Mouse (Mus musculus): ENCODE data around the gene Prrx2. TPM values are rescaled to one million over a fixed set of nuclear protein-coding genes. Genes with fewer than 3 reads are reported as not detected.

Prrx2 gene
- polyA plus RNA-seq, 1 experiment from 2014 or later: 2.3 TPM

DNA sequence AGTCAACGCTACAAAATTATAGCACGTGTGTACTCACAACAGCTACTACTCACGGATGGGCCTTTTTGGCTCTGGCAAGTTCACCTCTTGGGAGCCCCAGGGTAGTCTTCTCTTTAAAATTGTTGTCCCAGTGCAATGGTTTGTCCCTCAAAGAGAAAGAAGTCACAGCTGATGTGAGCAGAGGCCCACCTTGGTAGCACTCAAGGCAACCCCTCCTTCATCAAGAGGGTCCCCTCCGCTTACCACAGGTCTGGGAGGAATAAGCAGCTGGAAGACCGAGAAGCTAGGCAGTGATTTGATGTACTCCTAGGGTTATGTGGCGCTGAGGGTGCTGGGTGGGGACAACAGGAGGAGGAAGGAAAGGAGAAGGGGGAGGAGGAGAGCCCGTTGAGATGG, 34.1 kb upstream of the Prrx2 start:
- WGBS: 32% methylated on average over 7 of the region's 7 CpGs

DNA sequence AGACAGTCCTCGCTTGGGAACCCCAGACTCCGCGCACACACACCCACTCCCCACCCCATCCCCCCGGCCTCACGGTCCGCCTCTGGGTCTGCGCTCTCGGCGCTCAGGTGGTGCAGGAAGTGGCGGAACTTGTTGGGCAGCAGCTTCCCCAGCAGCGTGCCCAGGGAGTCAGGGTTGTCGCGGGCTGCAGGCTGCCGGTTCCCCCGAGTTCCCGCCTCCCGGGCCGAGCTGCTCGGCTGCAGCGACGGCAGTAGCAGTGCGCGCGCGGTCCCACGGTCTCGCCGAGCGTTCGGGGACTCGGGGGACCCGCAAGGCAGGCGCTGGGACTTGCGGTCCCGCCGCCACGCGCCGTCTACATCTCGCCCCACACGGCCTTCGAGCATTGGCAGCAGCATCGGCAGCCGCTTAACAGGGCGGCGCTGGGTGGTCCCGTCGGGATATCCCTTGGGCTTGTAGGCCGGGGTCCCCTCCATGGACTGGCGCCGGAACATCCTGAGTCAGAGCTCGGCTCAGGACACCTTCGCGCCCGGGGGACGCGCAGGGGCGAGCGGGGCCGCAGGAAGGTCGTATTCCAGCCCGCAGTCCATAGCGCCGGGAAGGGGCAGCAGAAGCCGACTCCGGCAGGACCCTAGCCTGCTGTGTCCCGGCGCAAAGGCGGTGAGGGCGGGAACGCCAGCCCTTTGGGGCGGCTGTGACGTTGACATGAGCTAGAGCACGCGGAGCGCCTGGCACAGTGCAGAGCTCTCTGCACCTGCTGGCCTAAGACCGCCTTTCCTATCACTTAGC, 33.5 kb upstream of the Prrx2 start:
- Histone ChIP-seq H3K27ac (ENCODE audit: low read depth, low read length) (no peak overlapping the region), H3K4me1 (ENCODE audit: control insufficient read depth, insufficient read depth, low read depth, low read length) (peaks cover 20% of the 10 kb centered on the region), H3K4me3 (ENCODE audit: low read length) (peak overlapping the region; percentile 41), H3K27me3 (replicated peaks; ENCODE audit: control insufficient read depth, insufficient read depth, low read length) (no peaks in the 10 kb centered on the region; the same call in 1 of the 2 replicates), H3K9ac (ENCODE audit: low read depth, low read length) (peak overlapping the region; percentile 58), H3K36me3 (ENCODE audit: control insufficient read depth, insufficient read depth, low read length) (no peaks in the 10 kb centered on the region), H3K9me3 (ENCODE audit: control insufficient read depth, low read length) (no peaks in the 10 kb centered on the region), H3K4me2 (ENCODE audit: low read length) (peak overlapping the region; percentile 66)
- 0 out of 2 replicates have a peak, but pooled peaks have one; percentile 53 for ATAC-seq
- under 1% methylated on average over 70 of the region's 77 CpGs for WGBS

More for the DNA sequence above, 34.1 kb upstream of the Prrx2 start:
- Histone ChIP-seq H3K27me3 (replicated peaks; ENCODE audit: control insufficient read depth, insufficient read depth, low read length) (no peaks in the 10 kb centered on the region; the same call in 1 of the 2 replicates), H3K4me1 (ENCODE audit: control insufficient read depth, insufficient read depth, low read depth, low read length) (peaks cover 26% of the 10 kb centered on the region), H3K9me3 (ENCODE audit: control insufficient read depth, low read length) (no peaks in the 10 kb centered on the region), H3K36me3 (ENCODE audit: control insufficient read depth, insufficient read depth, low read length) (no peaks in the 10 kb centered on the region), H3K4me2 (ENCODE audit: low read length) (peak overlapping the region; percentile 66), H3K4me3 (ENCODE audit: low read length) (peak overlapping the region; percentile 41; the same call in 1 of the 2 replicates), H3K9ac (ENCODE audit: low read depth, low read length) (no peak overlapping the region), H3K27ac (ENCODE audit: low read depth, low read length) (no peak overlapping the region)
- ATAC-seq: no peak

DNA sequence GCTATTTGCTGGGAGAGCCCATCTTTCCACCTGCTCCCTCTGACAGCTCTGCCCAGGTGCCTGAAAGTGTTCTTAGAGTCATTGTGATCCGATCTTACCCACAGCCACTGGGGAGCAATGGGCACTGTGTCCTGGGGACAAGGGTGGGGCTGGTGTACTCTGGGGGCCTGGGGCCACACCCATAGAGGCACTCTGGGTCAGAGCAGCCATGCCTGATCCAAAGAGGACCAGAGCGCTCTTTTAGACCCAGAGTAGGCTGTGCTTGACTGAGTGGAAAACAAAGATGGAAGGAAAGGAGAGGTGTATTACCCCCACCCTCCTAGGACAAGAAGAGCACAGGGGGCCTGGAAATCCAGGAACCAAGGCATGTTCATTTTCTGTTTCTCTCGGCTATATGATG, 31.2 kb upstream of the Prrx2 start, which contains the start of gene 1700001O22Rik:
Gene 1700001O22Rik (minus strand): TSS at position 58 of the 400 bp plus-strand sequence.
- 93% methylated on average over 3 of the region's 3 CpGs for WGBS
- H3K36me3 ChIP-seq (ENCODE audit: control insufficient read depth, insufficient read depth, low read length): no peaks in the 10 kb centered on the region
- H3K27ac ChIP-seq (ENCODE audit: low read depth, low read length): no peak within 1 kb of the TSS
- no peak within 1 kb of the TSS for H3K4me2 ChIP-seq (ENCODE audit: low read length)
- H3K27me3 ChIP-seq (replicated peaks; ENCODE audit: control insufficient read depth, insufficient read depth, low read length): no peaks in the 10 kb centered on the region; the same call in 1 of the 2 replicates
- no peak within 1 kb of the TSS for H3K9ac ChIP-seq (ENCODE audit: low read depth, low read length)
- ATAC-seq: no peak
- H3K9me3 ChIP-seq (ENCODE audit: control insufficient read depth, low read length): no peaks in the 10 kb centered on the region
- peaks cover 14% of the 10 kb centered on the region for H3K4me1 ChIP-seq (ENCODE audit: control insufficient read depth, insufficient read depth, low read depth, low read length)
- no peak within 1 kb of the TSS for H3K4me3 ChIP-seq (ENCODE audit: low read length)

DNA sequence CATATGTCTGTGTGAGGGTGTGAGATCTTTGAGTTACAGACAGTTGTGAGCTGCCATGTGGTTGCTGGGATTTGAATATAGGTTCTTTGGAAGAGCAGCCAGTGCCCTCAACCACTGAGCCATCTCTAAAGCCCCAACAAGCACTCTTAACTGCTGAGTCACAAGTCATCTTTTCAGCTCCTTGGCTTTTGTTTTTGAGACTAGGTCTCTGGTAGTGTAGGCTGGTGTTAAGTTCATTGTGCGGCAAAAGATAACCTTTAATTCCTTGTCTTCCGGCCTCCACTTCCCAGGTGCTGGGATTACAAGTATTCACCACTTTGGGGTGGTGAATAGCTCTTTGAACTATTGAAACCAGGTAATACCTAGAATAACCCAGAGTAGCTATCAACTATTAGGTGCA, 28.8 kb upstream of the Prrx2 start:
- Histone ChIP-seq H3K9ac (ENCODE audit: low read depth, low read length) (no peak overlapping the region), H3K27me3 (replicated peaks; ENCODE audit: control insufficient read depth, insufficient read depth, low read length) (no peaks in the 10 kb centered on the region; the same call in 1 of the 2 replicates), H3K27ac (ENCODE audit: low read depth, low read length) (no peak overlapping the region), H3K4me1 (ENCODE audit: control insufficient read depth, insufficient read depth, low read depth, low read length) (peaks cover 29% of the 10 kb centered on the region), H3K4me3 (ENCODE audit: low read length) (no peak overlapping the region), H3K36me3 (ENCODE audit: control insufficient read depth, insufficient read depth, low read length) (no peaks in the 10 kb centered on the region), H3K4me2 (ENCODE audit: low read length) (no peak overlapping the region), H3K9me3 (ENCODE audit: control insufficient read depth, low read length) (no peaks in the 10 kb centered on the region)
- WGBS: 93% methylated on average over 2 of the region's 2 CpGs
- no peak for ATAC-seq

DNA sequence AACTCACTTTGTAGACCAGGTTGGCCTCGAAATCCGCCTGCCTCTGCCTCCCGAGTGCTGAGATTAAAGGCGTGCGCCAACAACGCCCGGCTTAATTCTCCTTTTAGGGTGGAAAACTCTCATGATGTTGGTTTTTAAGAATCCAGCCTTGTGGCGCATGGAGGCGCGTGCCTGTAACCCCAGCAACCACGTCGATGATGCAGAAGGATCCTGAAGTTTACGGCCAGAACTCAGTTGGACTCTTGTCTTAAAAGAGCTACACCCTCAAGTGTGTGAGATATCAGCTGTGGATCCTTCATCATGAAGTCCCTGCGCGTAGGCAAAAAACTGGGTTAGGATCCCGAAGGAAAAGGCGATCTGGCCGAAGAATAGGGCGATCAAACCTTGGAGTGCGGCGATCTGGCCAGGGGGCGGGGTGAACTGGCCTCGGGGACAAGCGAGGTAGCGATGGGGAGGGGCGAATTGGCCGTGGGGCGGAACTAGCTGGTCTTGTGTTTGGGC, 27.6 kb upstream of the Prrx2 start:
- 7% methylated on average over 28 of the region's 28 CpGs for WGBS
- peak overlapping the region; percentile 95 for H3K4me2 ChIP-seq (ENCODE audit: low read length)
- peak overlapping the region; percentile 84 for H3K4me3 ChIP-seq (ENCODE audit: low read length)
- H3K27ac ChIP-seq (ENCODE audit: low read depth, low read length): peak overlapping the region; percentile 80
- H3K27me3 ChIP-seq (replicated peaks; ENCODE audit: control insufficient read depth, insufficient read depth, low read length): no peaks in the 10 kb centered on the region
- peak overlapping the region; percentile 86 for H3K9ac ChIP-seq (ENCODE audit: low read depth, low read length)
- peaks cover 22% of the 10 kb centered on the region for H3K4me1 ChIP-seq (ENCODE audit: control insufficient read depth, insufficient read depth, low read depth, low read length)
- no peaks in the 10 kb centered on the region for H3K9me3 ChIP-seq (ENCODE audit: control insufficient read depth, low read length)
- ATAC-seq: peak; percentile 23
- no peaks in the 10 kb centered on the region for H3K36me3 ChIP-seq (ENCODE audit: control insufficient read depth, insufficient read depth, low read length)

DNA sequence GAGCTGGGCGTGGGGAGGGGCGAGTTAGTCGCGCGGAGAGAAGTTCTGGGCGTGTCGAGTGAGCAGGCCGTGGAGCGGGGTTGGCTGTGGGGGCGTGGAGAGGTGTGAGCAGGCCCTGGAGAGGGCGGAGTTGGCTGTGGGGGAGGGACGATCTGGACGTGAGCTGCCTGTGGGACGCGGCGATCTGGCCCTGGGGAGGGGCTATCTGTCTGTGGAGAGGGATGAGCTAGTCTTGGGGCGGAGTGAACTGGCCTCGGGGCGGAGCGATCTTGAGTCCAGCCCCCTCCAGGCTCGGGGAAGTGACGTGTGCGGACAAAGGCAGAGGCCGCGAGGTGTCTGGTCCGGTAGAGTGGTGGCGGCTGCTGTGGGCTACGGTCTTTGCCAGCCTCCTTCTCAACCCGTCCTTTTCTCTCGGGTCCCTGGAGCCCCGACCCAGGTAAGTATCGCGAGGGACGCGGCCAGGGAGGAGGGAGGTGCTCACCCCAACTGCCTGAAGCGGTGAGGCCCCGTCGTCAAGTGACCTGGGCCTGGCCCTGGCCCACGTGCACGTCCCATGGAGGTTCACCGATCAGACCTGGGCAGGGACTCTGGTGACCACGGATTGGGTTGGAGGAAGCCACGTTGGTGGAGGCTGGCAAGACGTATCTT, 27.0 kb upstream of the Prrx2 start, which contains the start of gene Ntmt1:
Gene Ntmt1 (plus strand): TSS at position 179 of the 648 bp plus-strand sequence.
- WGBS: 0% methylated on average over 44 of the region's 44 CpGs
- no peaks in the 10 kb centered on the region for H3K36me3 ChIP-seq (ENCODE audit: control insufficient read depth, insufficient read depth, low read length)
- ATAC-seq: peak; percentile 98
- H3K9me3 ChIP-seq (ENCODE audit: control insufficient read depth, low read length): no peaks in the 10 kb centered on the region
- H3K27me3 ChIP-seq (replicated peaks; ENCODE audit: control insufficient read depth, insufficient read depth, low read length): no peaks in the 10 kb centered on the region
- peak within 1 kb of the TSS; percentile 95 for H3K4me2 ChIP-seq (ENCODE audit: low read length)
- H3K27ac ChIP-seq (ENCODE audit: low read depth, low read length): peak within 1 kb of the TSS; percentile 80
- peak within 1 kb of the TSS; percentile 86 for H3K9ac ChIP-seq (ENCODE audit: low read depth, low read length)
- peaks cover 22% of the 10 kb centered on the region for H3K4me1 ChIP-seq (ENCODE audit: control insufficient read depth, insufficient read depth, low read depth, low read length)
- H3K4me3 ChIP-seq (ENCODE audit: low read length): peak within 1 kb of the TSS; percentile 84

DNA sequence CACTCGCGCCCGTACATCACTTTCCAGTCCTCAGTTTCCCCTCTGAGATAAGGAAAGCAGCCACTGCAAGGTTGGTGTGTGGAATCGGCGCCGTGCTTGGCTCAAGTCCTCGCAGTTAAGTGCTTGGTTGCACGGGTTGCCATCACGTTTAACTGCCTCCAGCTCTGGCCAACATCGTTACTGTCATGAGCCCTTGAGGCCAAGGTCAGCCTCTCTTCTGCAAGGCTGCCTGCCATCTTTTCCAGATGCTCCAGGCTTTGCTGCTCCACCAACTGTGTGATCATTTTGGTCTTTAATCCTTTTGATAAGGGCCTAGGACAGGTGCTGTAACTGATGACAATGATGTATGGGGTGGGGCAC, 26.5 kb upstream of the Prrx2 start:
- peak overlapping the region; percentile 84 for H3K4me3 ChIP-seq (ENCODE audit: low read length)
- 3% methylated on average over 10 of the region's 10 CpGs for WGBS
- peak overlapping the region; percentile 86 for H3K9ac ChIP-seq (ENCODE audit: low read depth, low read length)
- ATAC-seq: no peak
- H3K4me2 ChIP-seq (ENCODE audit: low read length): peak overlapping the region; percentile 95
- H3K9me3 ChIP-seq (ENCODE audit: control insufficient read depth, low read length): no peaks in the 10 kb centered on the region
- peak overlapping the region; percentile 80 for H3K27ac ChIP-seq (ENCODE audit: low read depth, low read length)
- H3K36me3 ChIP-seq (ENCODE audit: control insufficient read depth, insufficient read depth, low read length): peaks cover 1% of the 10 kb centered on the region
- no peaks in the 10 kb centered on the region for H3K27me3 ChIP-seq (replicated peaks; ENCODE audit: control insufficient read depth, insufficient read depth, low read length)
- H3K4me1 ChIP-seq (ENCODE audit: control insufficient read depth, insufficient read depth, low read depth, low read length): peaks cover 22% of the 10 kb centered on the region

DNA sequence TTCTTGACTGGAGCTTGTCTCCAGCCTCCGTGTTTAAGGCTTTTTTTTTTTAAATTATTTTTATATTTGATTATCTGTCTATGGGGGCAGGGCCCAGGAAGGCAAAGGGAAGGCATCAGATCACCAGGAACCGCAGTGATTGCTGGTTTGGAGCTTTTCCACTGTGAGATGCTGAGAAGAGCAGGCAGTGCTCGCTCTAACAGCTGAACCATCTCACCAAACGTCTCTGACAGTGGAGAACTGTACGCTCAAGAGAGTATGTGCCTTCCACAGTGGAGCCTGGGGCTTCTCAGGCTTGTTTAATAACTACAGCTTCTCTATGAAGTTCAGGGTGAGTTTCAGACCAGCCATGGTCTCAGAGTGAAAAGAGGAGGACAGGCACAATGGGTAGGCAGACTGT, 25.3 kb upstream of the Prrx2 start:
- ATAC-seq: no peak
- no peak overlapping the region for H3K4me3 ChIP-seq (ENCODE audit: low read length)

DNA sequence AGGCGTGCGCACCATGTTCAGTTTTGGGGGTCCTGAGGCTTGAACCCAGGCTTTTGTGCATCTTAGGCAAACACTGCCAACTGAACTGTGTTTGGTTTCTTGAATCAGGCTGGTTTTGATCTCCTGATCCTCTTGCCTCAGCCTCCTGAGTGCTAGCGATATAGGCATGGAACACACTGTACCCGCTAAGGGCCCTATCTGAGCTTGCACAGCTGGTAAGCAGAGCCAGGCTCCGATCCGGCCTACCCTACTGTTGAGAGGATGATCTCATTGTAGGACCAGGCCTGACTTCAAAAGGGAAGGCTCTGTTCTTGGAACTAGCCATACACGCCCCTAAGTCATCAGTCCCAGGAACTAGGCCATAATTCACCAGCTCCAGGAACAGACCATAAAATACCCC, 24.2 kb upstream of the Prrx2 start:
- ATAC-seq: no peak
- H3K36me3 ChIP-seq (ENCODE audit: control insufficient read depth, insufficient read depth, low read length): peaks cover 12% of the 10 kb centered on the region
- no peaks in the 10 kb centered on the region for H3K27me3 ChIP-seq (replicated peaks; ENCODE audit: control insufficient read depth, insufficient read depth, low read length)
- H3K9ac ChIP-seq (ENCODE audit: low read depth, low read length): no peak overlapping the region
- no peak overlapping the region for H3K27ac ChIP-seq (ENCODE audit: low read depth, low read length)
- peaks cover 22% of the 10 kb centered on the region for H3K4me1 ChIP-seq (ENCODE audit: control insufficient read depth, insufficient read depth, low read depth, low read length)
- H3K4me3 ChIP-seq (ENCODE audit: low read length): no peak overlapping the region
- H3K4me2 ChIP-seq (ENCODE audit: low read length): no peak overlapping the region
- no peaks in the 10 kb centered on the region for H3K9me3 ChIP-seq (ENCODE audit: control insufficient read depth, low read length)
- 94% methylated on average over 7 of the region's 7 CpGs for WGBS

More for the DNA sequence above, 25.3 kb upstream of the Prrx2 start:
- Histone ChIP-seq H3K36me3 (ENCODE audit: control insufficient read depth, insufficient read depth, low read length) (peaks cover 7% of the 10 kb centered on the region), H3K9me3 (ENCODE audit: control insufficient read depth, low read length) (no peaks in the 10 kb centered on the region), H3K27me3 (replicated peaks; ENCODE audit: control insufficient read depth, insufficient read depth, low read length) (no peaks in the 10 kb centered on the region), H3K9ac (ENCODE audit: low read depth, low read length) (no peak overlapping the region), H3K4me2 (ENCODE audit: low read length) (peak overlapping the region; percentile 36), H3K27ac (ENCODE audit: low read depth, low read length) (no peak overlapping the region), H3K4me1 (ENCODE audit: control insufficient read depth, insufficient read depth, low read depth, low read length) (peaks cover 22% of the 10 kb centered on the region)
- 83% methylated on average over 5 of the region's 5 CpGs for WGBS
